Mouse (Mus musculus): Measurements from ENCODE around the gene Rpl6. TPM values are rescaled to one million over a fixed set of nuclear protein-coding genes. Genes with fewer than 3 reads are reported as not detected.

Rpl6 gene
- polyA plus RNA-seq, 1 experiment from 2014 or later: 656 TPM

- DNase-seq (ENCODE audit: low spot score): peak; percentile 15
- WGBS: 59% methylated on average over 11 of the region's 11 CpGs
- no peaks in the 10 kb centered on the region for H3K27me3 ChIP-seq (ENCODE audit: low read depth, poor library complexity, severe bottlenecking)
- H3K9me3 ChIP-seq (replicated peaks): no peaks in the 10 kb centered on the region
- peak overlapping the region; percentile 2 for H3K27ac ChIP-seq (replicated peaks)
- H3K36me3 ChIP-seq: no peaks in the 10 kb centered on the region
- H3K4me1 ChIP-seq: peaks cover 67% of the 10 kb centered on the region
- no peak overlapping the region for H3K4me3 ChIP-seq
Observed at GRCm38 (mm10) chr5:121184945-121185551, 19.2 kb upstream of the Rpl6 start.

- DNase-seq (ENCODE audit: low spot score): peak; percentile 20
- Histone ChIP-seq H3K9me3 (replicated peaks) (no peaks in the 10 kb centered on the region), H3K4me3 (peak overlapping the region; percentile 24), H3K27me3 (ENCODE audit: low read depth, poor library complexity, severe bottlenecking) (no peaks in the 10 kb centered on the region), H3K36me3 (no peaks in the 10 kb centered on the region), H3K4me1 (peaks cover 70% of the 10 kb centered on the region), H3K27ac (replicated peaks) (no peak overlapping the region; the same call in 1 of the 2 replicates)
- 88% methylated on average over 8 of the region's 8 CpGs for WGBS
Observed at GRCm38 (mm10) chr5:121187580-121188001, 16.7 kb upstream of the Rpl6 start.

GRCm38 (mm10) chr5:121188265-121188664, 16.0 kb upstream of the Rpl6 start:
- Histone ChIP-seq H3K36me3 (no peaks in the 10 kb centered on the region), H3K27me3 (ENCODE audit: low read depth, poor library complexity, severe bottlenecking) (no peaks in the 10 kb centered on the region), H3K4me3 (no peak overlapping the region), H3K27ac (replicated peaks) (no peak overlapping the region), H3K9me3 (replicated peaks) (no peaks in the 10 kb centered on the region), H3K4me1 (peaks cover 70% of the 10 kb centered on the region)
- DNase-seq (ENCODE audit: low spot score): no peak
- WGBS: 95% methylated on average over 9 of the region's 9 CpGs

GRCm38 (mm10) chr5:121189182-121189581, 15.1 kb upstream of the Rpl6 start:
- Histone ChIP-seq H3K27me3 (ENCODE audit: low read depth, poor library complexity, severe bottlenecking) (no peaks in the 10 kb centered on the region), H3K36me3 (no peaks in the 10 kb centered on the region), H3K4me3 (no peak overlapping the region; the same call in 1 of the 2 replicates), H3K4me1 (peaks cover 65% of the 10 kb centered on the region), H3K27ac (replicated peaks) (no peak overlapping the region), H3K9me3 (replicated peaks) (no peaks in the 10 kb centered on the region)
- DNase-seq (ENCODE audit: low spot score): no peak
- 85% methylated on average over 9 of the region's 9 CpGs for WGBS

GRCm38 (mm10) chr5:121190210-121190835, 14.0 kb upstream of the Rpl6 start:
- Histone ChIP-seq H3K27me3 (ENCODE audit: low read depth, poor library complexity, severe bottlenecking) (no peaks in the 10 kb centered on the region), H3K4me3 (peak overlapping the region; percentile 95), H3K36me3 (no peaks in the 10 kb centered on the region), H3K27ac (replicated peaks) (peak overlapping the region; percentile 97), H3K4me1 (peaks cover 53% of the 10 kb centered on the region), H3K9me3 (replicated peaks) (no peaks in the 10 kb centered on the region)
- peak; percentile 33 for DNase-seq (ENCODE audit: low spot score)
- WGBS: 36% methylated on average over 21 of the region's 21 CpGs

- peak within 1 kb of the TSS; percentile 97 for H3K27ac ChIP-seq (replicated peaks)
- WGBS: under 1% methylated on average over 98 of the region's 98 CpGs
Observed at GRCm38 (mm10) chr5:121190836-121191583, 13.3 kb upstream of the Rpl6 start, which contains the start of gene Ptpn11. TSS of gene Ptpn11 (minus strand) at chr5:121191397.

GRCm38 (mm10) chr5:121191584-121191906, 12.7 kb upstream of the Rpl6 start:
- 8% methylated on average over 17 of the region's 17 CpGs for WGBS
- Histone ChIP-seq H3K9me3 (replicated peaks) (no peaks in the 10 kb centered on the region), H3K4me3 (peak overlapping the region; percentile 95), H3K27me3 (ENCODE audit: low read depth, poor library complexity, severe bottlenecking) (no peaks in the 10 kb centered on the region), H3K36me3 (no peaks in the 10 kb centered on the region), H3K4me1 (peaks cover 42% of the 10 kb centered on the region), H3K27ac (replicated peaks) (peak overlapping the region; percentile 97)
- no peak for DNase-seq (ENCODE audit: low spot score)

More at GRCm38 (mm10) chr5:121190836-121191583, 13.3 kb upstream of the Rpl6 start, which contains the start of gene Ptpn11:
- peak; percentile 87 for DNase-seq (ENCODE audit: low spot score)
- H3K36me3 ChIP-seq: no peaks in the 10 kb centered on the region
- H3K4me1 ChIP-seq: peaks cover 47% of the 10 kb centered on the region
- H3K4me3 ChIP-seq: peak within 1 kb of the TSS; percentile 95
- no peaks in the 10 kb centered on the region for H3K9me3 ChIP-seq (replicated peaks)
- H3K27me3 ChIP-seq (ENCODE audit: low read depth, poor library complexity, severe bottlenecking): no peaks in the 10 kb centered on the region

- Histone ChIP-seq H3K9me3 (replicated peaks) (no peaks in the 10 kb centered on the region), H3K4me3 (no peak overlapping the region), H3K36me3 (no peaks in the 10 kb centered on the region), H3K4me1 (peaks cover 16% of the 10 kb centered on the region), H3K27ac (replicated peaks) (no peak overlapping the region), H3K27me3 (ENCODE audit: low read depth, poor library complexity, severe bottlenecking) (no peaks in the 10 kb centered on the region)
- WGBS: 38% methylated on average over 1 of the region's 1 CpGs
- DNase-seq (ENCODE audit: low spot score): no peak
Observed at GRCm38 (mm10) chr5:121194173-121194572, 10.1 kb upstream of the Rpl6 start.

- H3K9me3 ChIP-seq (replicated peaks): no peaks in the 10 kb centered on the region
- WGBS: 59% methylated on average over 5 of the region's 5 CpGs
- peaks cover under 1% of the 10 kb centered on the region for H3K4me1 ChIP-seq
- H3K36me3 ChIP-seq: no peaks in the 10 kb centered on the region
- H3K4me3 ChIP-seq: no peak overlapping the region
- no peaks in the 10 kb centered on the region for H3K27me3 ChIP-seq (ENCODE audit: low read depth, poor library complexity, severe bottlenecking)
- DNase-seq (ENCODE audit: low spot score): no peak
- no peak overlapping the region for H3K27ac ChIP-seq (replicated peaks)
Observed at GRCm38 (mm10) chr5:121196764-121197163, 7.5 kb upstream of the Rpl6 start.

- Histone ChIP-seq H3K36me3 (no peaks in the 10 kb centered on the region), H3K4me3 (no peak overlapping the region), H3K27ac (replicated peaks) (no peak overlapping the region), H3K9me3 (replicated peaks) (no peaks in the 10 kb centered on the region), H3K4me1 (no peaks in the 10 kb centered on the region), H3K27me3 (ENCODE audit: low read depth, poor library complexity, severe bottlenecking) (no peaks in the 10 kb centered on the region)
- DNase-seq (ENCODE audit: low spot score): no peak
- 82% methylated on average over 2 of the region's 2 CpGs for WGBS
Observed at GRCm38 (mm10) chr5:121197337-121197736, 6.9 kb upstream of the Rpl6 start.

GRCm38 (mm10) chr5:121198376-121198775, 5.9 kb upstream of the Rpl6 start:
- Histone ChIP-seq H3K9me3 (replicated peaks) (no peaks in the 10 kb centered on the region), H3K27me3 (ENCODE audit: low read depth, poor library complexity, severe bottlenecking) (no peaks in the 10 kb centered on the region), H3K27ac (replicated peaks) (no peak overlapping the region), H3K4me3 (no peak overlapping the region), H3K4me1 (no peaks in the 10 kb centered on the region), H3K36me3 (no peaks in the 10 kb centered on the region)
- no peak for DNase-seq (ENCODE audit: low spot score)
- 88% methylated on average over 5 of the region's 5 CpGs for WGBS

- H3K27ac ChIP-seq (replicated peaks): no peak overlapping the region
- DNase-seq (ENCODE audit: low spot score): no peak
- H3K4me3 ChIP-seq: no peak overlapping the region
- 47% methylated on average over 3 of the region's 3 CpGs for whole genome bisulfite sequencing
- H3K36me3 ChIP-seq: peaks cover 14% of the 10 kb centered on the region
- no peaks in the 10 kb centered on the region for H3K9me3 ChIP-seq (replicated peaks)
- peaks cover 17% of the 10 kb centered on the region for H3K4me1 ChIP-seq
- no peaks in the 10 kb centered on the region for H3K27me3 ChIP-seq (ENCODE audit: low read depth, poor library complexity, severe bottlenecking)
Observed at GRCm38 (mm10) chr5:121201739-121202138, 2.5 kb upstream of the Rpl6 start.

- 87% methylated on average over 1 of the region's 1 CpGs for WGBS
- no peaks in the 10 kb centered on the region for H3K9me3 ChIP-seq (replicated peaks)
- peaks cover 19% of the 10 kb centered on the region for H3K4me1 ChIP-seq
- no peaks in the 10 kb centered on the region for H3K27me3 ChIP-seq (ENCODE audit: low read depth, poor library complexity, severe bottlenecking)
- no peak overlapping the region for H3K4me3 ChIP-seq
- DNase-seq (ENCODE audit: low spot score): no peak
- peaks cover 21% of the 10 kb centered on the region for H3K36me3 ChIP-seq
- no peak overlapping the region for H3K27ac ChIP-seq (replicated peaks)
Observed at GRCm38 (mm10) chr5:121202467-121202866, 1.8 kb upstream of the Rpl6 start.
